Mouse (Mus musculus): ENCODE data around the gene Zbtb40. TPM values are rescaled to one million over a fixed set of nuclear protein-coding genes. Genes with fewer than 3 reads are reported as not detected.

The Zbtb40 gene
- polyA plus RNA-seq, 1 experiment from 2014 or later, result 4.2 TPM

DNA sequence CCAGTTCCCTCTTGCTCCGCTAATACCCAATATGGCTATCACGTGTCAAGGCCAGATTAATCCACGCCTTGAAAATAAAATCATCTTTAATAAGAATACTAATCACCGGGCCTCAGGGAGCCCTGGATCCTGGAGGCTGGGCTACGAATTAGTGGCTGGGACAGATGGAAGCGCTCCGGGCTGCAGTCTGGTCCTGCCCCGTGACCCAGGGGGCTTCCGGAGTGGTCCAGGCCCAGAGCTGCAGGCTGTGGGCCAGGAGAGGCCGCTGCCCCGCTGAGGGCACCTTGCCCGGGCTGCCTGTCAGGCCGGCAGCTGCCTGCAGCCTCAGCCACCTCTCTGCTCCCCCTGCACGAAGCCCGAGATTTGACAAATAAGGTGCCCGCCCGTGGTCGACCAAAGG lies 105.8 kb downstream of the Zbtb40 start:
- no peaks in the 10 kb centered on the region for H3K9me3 ChIP-seq (ENCODE audit: control insufficient read depth, low read length)
- H3K27ac ChIP-seq (ENCODE audit: low read depth, low read length), result no peak overlapping the region
- no peak for DNase-seq (ENCODE audit: low spot score, missing footprints)
- ATAC-seq (ENCODE audit: low FRiP score), result 0 out of 2 replicates have a peak, but pooled peaks have one; percentile 46
- 32% methylated on average over 18 of the region's 18 CpGs for WGBS
- no peak overlapping the region for H3K4me2 ChIP-seq
- peaks cover 25% of the 10 kb centered on the region for H3K27me3 ChIP-seq (ENCODE audit: control insufficient read depth, insufficient read depth, low read length)
- H3K4me3 ChIP-seq (ENCODE audit: low read depth, low read length), result no peak overlapping the region
- H3K9ac ChIP-seq (ENCODE audit: low read length), result no peak overlapping the region
- H3K36me3 ChIP-seq (ENCODE audit: control insufficient read depth, insufficient read depth, low read length), result no peaks in the 10 kb centered on the region
- peaks cover 10% of the 10 kb centered on the region for H3K4me1 ChIP-seq (ENCODE audit: control insufficient read depth, insufficient read depth, low read length)

DNA sequence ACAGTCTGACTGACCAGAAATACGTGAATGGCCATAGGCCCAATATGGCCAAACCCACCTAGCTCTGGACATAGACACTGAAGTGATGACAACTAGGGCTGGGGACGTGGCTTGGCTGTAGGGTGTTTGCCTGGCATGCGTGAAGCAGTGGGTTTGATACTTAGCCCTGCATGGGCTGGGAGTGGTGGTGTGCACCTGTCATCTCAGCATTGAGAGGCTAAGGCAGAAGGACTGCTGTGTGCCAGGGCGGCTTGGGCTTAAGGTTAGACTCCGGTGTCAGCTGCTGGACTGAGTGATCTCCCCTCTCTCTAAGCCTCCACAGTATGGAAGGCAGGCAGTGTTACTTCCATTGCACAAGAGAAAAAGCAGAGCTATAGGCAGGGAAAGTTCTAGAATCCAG lies 110.7 kb downstream of the Zbtb40 start:
- H3K9ac ChIP-seq (ENCODE audit: low read length), result no peak overlapping the region
- ATAC-seq (ENCODE audit: low FRiP score) (no peak), DNase-seq (ENCODE audit: low spot score, missing footprints) (no peak)
- H3K4me1 ChIP-seq (ENCODE audit: control insufficient read depth, insufficient read depth, low read length), result peaks cover 7% of the 10 kb centered on the region
- no peaks in the 10 kb centered on the region for H3K9me3 ChIP-seq (ENCODE audit: control insufficient read depth, low read length)
- peaks cover 22% of the 10 kb centered on the region for H3K27me3 ChIP-seq (ENCODE audit: control insufficient read depth, insufficient read depth, low read length)
- H3K27ac ChIP-seq (ENCODE audit: low read depth, low read length), result no peak overlapping the region
- 91% methylated on average over 5 of the region's 5 CpGs for WGBS
- no peak overlapping the region for H3K4me3 ChIP-seq (ENCODE audit: low read depth, low read length)
- H3K36me3 ChIP-seq (ENCODE audit: control insufficient read depth, insufficient read depth, low read length), result no peaks in the 10 kb centered on the region
- no peak overlapping the region for H3K4me2 ChIP-seq

DNA sequence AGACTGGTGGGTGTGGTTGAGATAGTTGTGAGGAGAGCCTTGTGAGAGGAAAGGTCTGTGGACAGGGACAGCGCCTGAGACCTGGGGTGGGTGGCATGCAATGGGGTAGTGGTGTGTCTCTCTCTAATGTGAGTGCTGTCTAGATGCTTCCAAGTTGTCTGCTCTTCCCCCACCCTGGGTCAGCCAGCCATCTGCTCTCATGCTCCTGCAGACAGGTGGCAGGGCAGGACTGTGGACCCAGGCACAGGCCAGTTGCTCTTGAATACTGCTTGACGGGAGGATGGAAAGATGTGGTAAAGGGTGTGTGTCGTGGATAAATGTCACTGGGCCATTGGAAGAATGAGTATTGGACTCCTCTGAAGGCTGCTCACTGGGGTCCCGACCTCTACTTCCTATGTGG lies 111.3 kb downstream of the Zbtb40 start:
- Histone ChIP-seq H3K4me2 (no peak overlapping the region), H3K9ac (ENCODE audit: low read length) (no peak overlapping the region), H3K4me3 (ENCODE audit: low read depth, low read length) (no peak overlapping the region), H3K27ac (ENCODE audit: low read depth, low read length) (no peak overlapping the region), H3K9me3 (ENCODE audit: control insufficient read depth, low read length) (no peaks in the 10 kb centered on the region), H3K27me3 (ENCODE audit: control insufficient read depth, insufficient read depth, low read length) (peaks cover 17% of the 10 kb centered on the region), H3K4me1 (ENCODE audit: control insufficient read depth, insufficient read depth, low read length) (0 out of 2 replicates have a peak, but pooled peaks cover 2% of the 10 kb centered on the region), H3K36me3 (ENCODE audit: control insufficient read depth, insufficient read depth, low read length) (no peaks in the 10 kb centered on the region)
- 79% methylated on average over 4 of the region's 4 CpGs for WGBS
- DNase-seq (ENCODE audit: low spot score, missing footprints) (no peak), ATAC-seq (ENCODE audit: low FRiP score) (no peak)

DNA sequence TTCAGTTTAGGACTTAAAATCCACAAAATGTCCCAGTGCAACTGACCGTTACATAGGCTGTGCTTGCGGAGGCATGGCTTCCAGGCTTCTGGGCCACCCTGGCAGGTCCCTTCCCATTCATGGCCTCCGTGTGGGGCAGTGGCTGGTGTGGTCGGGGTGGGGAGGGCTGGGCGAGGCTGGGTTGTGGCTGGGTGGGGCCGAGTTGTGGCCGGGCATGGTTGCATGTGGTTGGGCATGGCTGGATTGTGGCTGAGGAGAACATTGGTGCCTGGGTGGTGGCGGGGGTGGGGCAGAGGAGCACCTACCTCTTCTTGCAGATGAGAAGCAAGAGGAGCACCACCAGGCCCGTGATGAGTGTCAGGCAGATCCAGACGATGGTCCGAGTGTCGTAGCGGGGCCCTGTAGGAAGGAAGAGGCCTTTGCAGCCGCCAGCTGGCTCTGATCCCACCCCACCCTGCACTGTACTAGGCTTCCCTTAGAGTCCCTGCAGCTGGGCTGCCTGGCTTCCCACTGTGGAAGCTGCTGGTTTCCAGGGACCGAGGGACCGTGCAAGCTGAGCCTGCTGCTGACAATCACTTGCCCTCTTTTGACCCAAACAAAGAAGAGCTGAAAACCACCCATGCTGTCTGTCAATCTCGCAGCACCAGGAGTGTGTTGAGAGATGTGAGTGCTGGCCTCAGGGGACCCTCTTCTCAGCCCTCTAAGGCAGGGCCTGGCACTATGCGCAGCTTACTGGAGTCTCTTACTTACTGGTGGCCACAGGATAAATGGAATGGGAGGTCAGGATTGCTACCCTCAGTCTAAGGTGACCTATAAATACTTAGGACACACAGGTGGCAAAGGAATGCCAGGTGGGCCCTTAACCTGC lies 113.6 kb downstream of the Zbtb40 start:
- Histone ChIP-seq H3K27me3 (ENCODE audit: control insufficient read depth, insufficient read depth, low read length) (peaks cover 8% of the 10 kb centered on the region), H3K4me3 (ENCODE audit: low read depth, low read length) (no peak overlapping the region), H3K4me2 (no peak overlapping the region), H3K4me1 (ENCODE audit: control insufficient read depth, insufficient read depth, low read length) (0 out of 2 replicates have a peak, but pooled peaks cover 2% of the 10 kb centered on the region), H3K36me3 (ENCODE audit: control insufficient read depth, insufficient read depth, low read length) (no peaks in the 10 kb centered on the region), H3K27ac (ENCODE audit: low read depth, low read length) (no peak overlapping the region), H3K9ac (ENCODE audit: low read length) (no peak overlapping the region), H3K9me3 (ENCODE audit: control insufficient read depth, low read length) (no peaks in the 10 kb centered on the region)
- peak; percentile 85 for DNase-seq (ENCODE audit: low spot score, missing footprints)
- WGBS, result 44% methylated on average over 18 of the region's 18 CpGs
- ATAC-seq (ENCODE audit: low FRiP score), result no peak

DNA sequence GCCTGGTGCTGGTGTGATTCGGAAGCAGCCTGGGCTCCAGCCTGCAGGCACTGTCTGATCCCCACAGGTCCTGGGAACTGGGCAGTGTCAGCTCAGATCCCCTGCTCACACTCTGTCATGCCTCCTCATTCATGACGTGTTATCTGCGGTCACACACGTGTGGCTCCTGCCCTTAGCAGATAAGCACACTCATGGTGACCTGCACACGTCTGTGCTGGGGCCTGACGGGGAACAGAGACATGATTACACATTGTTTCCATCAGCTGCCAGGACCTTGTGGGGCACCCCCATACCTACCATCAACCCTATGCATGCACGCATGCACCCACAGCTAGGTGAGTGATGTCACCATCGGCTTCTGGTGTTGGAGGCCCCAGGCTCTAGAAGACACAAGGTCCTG lies 118.1 kb downstream of the Zbtb40 start:
- H3K4me1 ChIP-seq (ENCODE audit: control insufficient read depth, insufficient read depth, low read length), result peaks cover 8% of the 10 kb centered on the region; the same call in 1 of the 2 replicates
- peaks cover 23% of the 10 kb centered on the region for H3K27me3 ChIP-seq (ENCODE audit: control insufficient read depth, insufficient read depth, low read length)
- ATAC-seq (ENCODE audit: low FRiP score) (no peak), DNase-seq (ENCODE audit: low spot score, missing footprints) (no peak)
- H3K9ac ChIP-seq (ENCODE audit: low read length), result no peak overlapping the region
- H3K36me3 ChIP-seq (ENCODE audit: control insufficient read depth, insufficient read depth, low read length), result no peaks in the 10 kb centered on the region
- no peak overlapping the region for H3K4me2 ChIP-seq
- 87% methylated on average over 8 of the region's 8 CpGs for WGBS
- no peak overlapping the region for H3K4me3 ChIP-seq (ENCODE audit: low read depth, low read length)
- H3K27ac ChIP-seq (ENCODE audit: low read depth, low read length), result no peak overlapping the region
- no peaks in the 10 kb centered on the region for H3K9me3 ChIP-seq (ENCODE audit: control insufficient read depth, low read length)

Other genes with a start within 250 kb of the Zbtb40 start
- gene Ephb2, start 212.8 kb downstream of the Zbtb40 start, polyA plus RNA-seq (2014; fragmentation: Nextera tagmentation; extraction: Ambion mirVana), result 28.8 and 33.7 TPM in 2 replicates
- 31.5 and 34.7 TPM in 2 replicates for gene C1qb, start 162.6 kb downstream of the Zbtb40 start, polyA plus RNA-seq (2014; fragmentation: Nextera tagmentation; extraction: Ambion mirVana)
- 17.7 and 18.9 TPM in 2 replicates for gene C1qc, start 155.7 kb downstream of the Zbtb40 start, polyA plus RNA-seq (2014; fragmentation: Nextera tagmentation; extraction: Ambion mirVana)
- 14.3 and 15.3 TPM in 2 replicates for gene C1qa, start 150.0 kb downstream of the Zbtb40 start, polyA plus RNA-seq (2014; fragmentation: Nextera tagmentation; extraction: Ambion mirVana)
- 4.1 and 5.0 TPM in 2 replicates for gene Epha8, start 92.0 kb downstream of the Zbtb40 start, polyA plus RNA-seq (2014; fragmentation: Nextera tagmentation; extraction: Ambion mirVana)
- gene Wnt4, start 228.7 kb upstream of the Zbtb40 start, polyA plus RNA-seq (2014; fragmentation: Nextera tagmentation; extraction: Ambion mirVana), result 1.0 and 1.4 TPM in 2 replicates